Mouse (Mus musculus) forebrain, postnatal 0 days (tissue): Measurements from ENCODE around the gene Sgpp2. TPM values are rescaled to one million over a fixed set of nuclear protein-coding genes. Genes with fewer than 3 reads are reported as not detected.
A peak's percentile ranks its signal among the peaks of the same experiment; 100 is the strongest.

Experiments used
- ATAC-seq: fragments of 200-750 bp; cut with Nextera tagmentation; 2 replicates; pipeline ENCODE4 v1.8.0; 2017; ENCODE audit warnings: mild to moderate bottlenecking, moderate library complexity
- DNase-seq: peaks from one replicate; pipeline ENCODE4 v3.0.0-alpha.2; 2015
- H3K27ac ChIP-seq: fragments of 300-500 bp; sonication (generic); 2 replicates; pipeline ENCODE4 v1.5.1; 2014; ENCODE audit warnings: low read depth, mild to moderate bottlenecking, antibody characterized with exemption, low read length, moderate library complexity, mixed read lengths
- H3K27me3 ChIP-seq: fragments of 300-500 bp; sonication (generic); 2 replicates; pipeline ENCODE4 v1.6.1; 2014; ENCODE audit warnings: mild to moderate bottlenecking, low read length, mixed read lengths; ENCODE audit not compliant: insufficient read depth
- H3K36me3 ChIP-seq: fragments of 300-500 bp; sonication (generic); 2 replicates; pipeline ENCODE4 v1.6.1; 2014; ENCODE audit warnings: mild to moderate bottlenecking, moderate library complexity; ENCODE audit not compliant: insufficient read depth
- H3K4me1 ChIP-seq: fragments of 300-500 bp; sonication (generic); 2 replicates; pipeline ENCODE4 v1.6.1; 2014; ENCODE audit warnings: antibody characterized with exemption; ENCODE audit not compliant: insufficient read depth
- H3K4me2 ChIP-seq: fragments of 300-500 bp; sonication (generic); 2 replicates; pipeline ENCODE4 v1.6.1; 2014; ENCODE audit warnings: low read depth, mild to moderate bottlenecking, moderate library complexity
- H3K4me3 ChIP-seq: fragments of 300-500 bp; sonication (generic); 2 replicates; pipeline ENCODE4 v1.5.1; 2014; ENCODE audit warnings: low read depth, low read length, mixed read lengths
- H3K9ac ChIP-seq: fragments of 300-500 bp; sonication (generic); 2 replicates; pipeline ENCODE4 v1.6.1; 2014; ENCODE audit warnings: mild to moderate bottlenecking
- H3K9me3 ChIP-seq: fragments of 300-500 bp; sonication (generic); 2 replicates; pipeline ENCODE4 v1.6.1; 2016; ENCODE audit warnings: low read length
- CTCF ChIP-seq: sonication (generic); IDR thresholded peaks from 2 replicates; pipeline ENCODE4 v1.5.1; 2016; ENCODE audit warnings: antibody characterized with exemption, control low read depth, low read depth
- WGBS: fragments of 180-500 bp; shearing (Covaris S2); extraction: QIAGEN DNeasy Blood & Tissue Kit; methylation state at CpG from one replicate; pipeline ENCODE4 v1.1.7; 2014; 5-methylcytosine and 5-hydroxymethylcytosine counted together
- polyA plus RNA-seq: library from polyadenylated mRNA; unstranded; fragments of >200 nt; fragmentation: Nextera tagmentation; extraction: Ambion mirVana; gene quantifications from 2 replicates; pipeline ENCODE4 v1.2.1, GENCODE M21; 2015
- total RNA-seq: library from RNA; depleted of rRNA; stranded (reverse); fragments of >200 nt; gene quantifications from 2 replicates; pipeline ENCODE4 v1.2.3, GENCODE M21; 2014

Gene Sgpp2
- total and polyA plus RNA-seq, 2 experiments from 2014 or later = 0.67 to 0.84 TPM

GRCm38 (mm10) chr1:78425793-78426700, 115.9 kb downstream of the Sgpp2 start:
- Histone ChIP-seq H3K9me3 (no peaks in the 10 kb centered on the region), H3K9ac (no peak overlapping the region), H3K4me1 (no peaks in the 10 kb centered on the region), H3K4me3 (no peak overlapping the region), H3K4me2 (no peak overlapping the region), H3K27ac (0 out of 2 replicates have a peak overlapping the region, but pooled peaks have one; percentile 29), H3K27me3 (no peaks in the 10 kb centered on the region), H3K36me3 (peaks cover 11% of the 10 kb centered on the region; the same call in 1 of the 2 replicates)
- no peak for TF ChIP-seq CTCF
- WGBS = 43% methylated on average over 7 of the region's 7 CpGs
- peak; percentile 14 for DNase-seq
- peak; percentile 61; the same call in 1 of the 2 replicates for ATAC-seq

DNA sequence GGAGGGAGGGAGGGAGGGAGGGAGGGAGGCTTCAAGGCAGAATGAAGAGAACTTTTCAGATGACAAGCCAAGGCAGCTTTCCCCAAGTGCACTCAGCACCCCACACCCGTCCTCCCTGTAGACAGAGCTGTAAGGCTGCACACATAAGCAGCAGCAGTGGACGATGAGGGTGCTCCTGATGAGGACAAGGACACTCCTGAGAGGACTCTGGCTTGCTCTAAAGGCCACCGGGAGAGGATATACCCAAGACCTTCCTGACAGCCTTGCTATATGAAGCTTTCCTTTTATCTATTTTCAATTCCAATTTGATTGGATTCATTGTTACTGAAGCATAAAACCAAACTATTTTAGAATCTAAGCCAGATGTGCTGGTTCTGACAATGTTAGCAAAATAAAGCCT, 116.7 kb downstream of the Sgpp2 start:
- Histone ChIP-seq H3K4me3 (no peak overlapping the region), H3K9me3 (no peaks in the 10 kb centered on the region), H3K36me3 (peaks cover 4% of the 10 kb centered on the region; the same call in 1 of the 2 replicates), H3K4me2 (no peak overlapping the region), H3K27ac (no peak overlapping the region), H3K9ac (no peak overlapping the region), H3K27me3 (no peaks in the 10 kb centered on the region), H3K4me1 (no peaks in the 10 kb centered on the region)
- no peak for TF ChIP-seq CTCF
- no peak for DNase-seq
- 58% methylated on average over 3 of the region's 3 CpGs for WGBS
- no peak for ATAC-seq

GRCm38 (mm10) chr1:78428851-78429250, 118.7 kb downstream of the Sgpp2 start:
- Histone ChIP-seq H3K27ac (no peak overlapping the region), H3K4me3 (no peak overlapping the region), H3K36me3 (0 out of 2 replicates have a peak, but pooled peaks cover 4% of the 10 kb centered on the region), H3K9ac (no peak overlapping the region), H3K9me3 (no peaks in the 10 kb centered on the region), H3K4me2 (no peak overlapping the region), H3K27me3 (no peaks in the 10 kb centered on the region), H3K4me1 (no peaks in the 10 kb centered on the region)
- DNase-seq (no peak), ATAC-seq (no peak)
- 14% methylated on average over 11 of the region's 11 CpGs for WGBS
- no peak for TF ChIP-seq CTCF

DNA sequence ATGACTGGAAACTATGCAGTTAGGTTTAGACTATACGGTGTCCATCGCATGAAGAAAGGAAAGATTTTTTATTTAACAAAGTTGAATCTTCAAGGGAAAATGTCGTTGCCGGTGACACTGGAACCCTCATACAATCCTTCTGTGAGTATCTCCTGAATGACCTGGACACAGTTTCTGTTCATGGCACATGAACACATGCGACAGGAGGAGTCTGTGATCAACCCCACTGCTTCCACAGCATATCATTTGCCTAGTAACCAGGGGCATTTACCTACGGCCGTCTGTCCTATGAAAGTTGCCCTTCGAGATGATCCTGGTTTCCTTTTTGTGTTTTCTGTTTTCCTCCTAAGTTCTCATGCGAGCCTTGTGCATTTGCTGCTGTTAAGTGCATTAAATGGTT, 123.3 kb downstream of the Sgpp2 start:
- Histone ChIP-seq H3K4me3 (no peak overlapping the region), H3K36me3 (no peaks in the 10 kb centered on the region), H3K4me2 (no peak overlapping the region), H3K9ac (no peak overlapping the region), H3K27me3 (no peaks in the 10 kb centered on the region), H3K4me1 (no peaks in the 10 kb centered on the region), H3K9me3 (no peaks in the 10 kb centered on the region), H3K27ac (no peak overlapping the region)
- 94% methylated on average over 9 of the region's 9 CpGs for WGBS
- no peak for TF ChIP-seq CTCF
- DNase-seq (no peak), ATAC-seq (no peak)

GRCm38 (mm10) chr1:78435967-78436366, 125.8 kb downstream of the Sgpp2 start:
- Histone ChIP-seq H3K36me3 (peaks cover 4% of the 10 kb centered on the region; the same call in 1 of the 2 replicates), H3K4me3 (no peak overlapping the region), H3K4me2 (no peak overlapping the region), H3K27me3 (no peaks in the 10 kb centered on the region), H3K9me3 (no peaks in the 10 kb centered on the region), H3K27ac (no peak overlapping the region), H3K4me1 (no peaks in the 10 kb centered on the region), H3K9ac (no peak overlapping the region)
- WGBS = 63% methylated on average over 2 of the region's 2 CpGs
- no peak for DNase-seq
- no peak for TF ChIP-seq CTCF
- no peak for ATAC-seq

DNA sequence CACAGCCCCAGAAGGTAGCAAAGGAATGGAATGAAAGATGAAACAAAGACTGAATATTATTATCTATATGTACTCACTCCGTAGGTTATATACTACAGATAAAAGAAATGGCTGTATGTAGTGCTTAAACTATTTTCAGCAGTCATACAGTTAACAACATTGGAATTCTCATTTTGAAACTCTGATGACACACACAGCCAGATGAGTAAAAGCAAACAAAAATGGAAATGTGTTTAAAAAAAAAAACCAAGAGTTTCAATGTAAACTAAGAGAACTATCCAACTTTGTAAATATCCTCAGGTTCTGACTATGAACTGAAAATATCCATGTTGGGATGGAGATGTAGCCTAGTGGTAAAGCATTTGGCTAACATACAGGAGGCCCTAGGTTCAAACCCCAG, 126.3 kb downstream of the Sgpp2 start:
- no peak for ATAC-seq
- Histone ChIP-seq H3K27me3 (no peaks in the 10 kb centered on the region), H3K9ac (no peak overlapping the region), H3K4me3 (no peak overlapping the region), H3K9me3 (no peaks in the 10 kb centered on the region), H3K4me1 (no peaks in the 10 kb centered on the region), H3K27ac (no peak overlapping the region), H3K36me3 (peaks cover 4% of the 10 kb centered on the region; the same call in 1 of the 2 replicates), H3K4me2 (no peak overlapping the region)
- no peak for TF ChIP-seq CTCF
- 98% methylated on average over 1 of the region's 1 CpGs for WGBS
- no peak for DNase-seq

- WGBS = 80% methylated on average over 3 of the region's 3 CpGs
- no peak overlapping the region for H3K9ac ChIP-seq
- no peak for DNase-seq
- no peaks in the 10 kb centered on the region for H3K9me3 ChIP-seq
- H3K4me2 ChIP-seq = no peak overlapping the region
- no peaks in the 10 kb centered on the region for H3K27me3 ChIP-seq
- TF ChIP-seq CTCF = no peak
- ATAC-seq = no peak
- no peak overlapping the region for H3K27ac ChIP-seq
- peaks cover 6% of the 10 kb centered on the region; the same call in 1 of the 2 replicates for H3K36me3 ChIP-seq
- H3K4me3 ChIP-seq = no peak overlapping the region
- no peaks in the 10 kb centered on the region for H3K4me1 ChIP-seq
Observed at GRCm38 (mm10) chr1:78437150-78437549, 127.0 kb downstream of the Sgpp2 start.
